Mouse (Mus musculus) neural tube, embryonic 11.5 days (tissue): ENCODE results near the gene Dcaf8. TPM values are rescaled to one million over a fixed set of nuclear protein-coding genes. Genes with fewer than 3 reads are reported as not detected.

Source experiments
- ATAC-seq: fragments of 200-750 bp; cut with Nextera tagmentation; 2 replicates; pipeline ENCODE4 v1.8.0; 2017; ENCODE audit warnings: moderate number of reproducible peaks, mild to moderate bottlenecking, moderate TSS enrichment, moderate library complexity; ENCODE audit not compliant: insufficient read depth, low FRiP score, low TSS enrichment
- DNase-seq: peaks from one replicate; pipeline ENCODE4 v3.0.0-alpha.2; 2015; ENCODE audit warnings: low spot score
- H3K27ac ChIP-seq: fragments of 300-500 bp; sonication (generic); 2 replicates; pipeline ENCODE4 v1.5.1; 2014; ENCODE audit warnings: low read depth, mild to moderate bottlenecking, low read length
- H3K27me3 ChIP-seq: fragments of 300-500 bp; sonication (generic); 2 replicates; pipeline ENCODE4 v1.6.1; 2014; ENCODE audit warnings: mild to moderate bottlenecking, low read length, mixed read lengths; ENCODE audit not compliant: control insufficient read depth, insufficient read depth
- H3K36me3 ChIP-seq: fragments of 300-500 bp; sonication (generic); 2 replicates; pipeline ENCODE4 v1.6.1; 2014; ENCODE audit warnings: mild to moderate bottlenecking, low read length, moderate library complexity, mixed read lengths; ENCODE audit not compliant: control insufficient read depth, insufficient read depth
- H3K4me1 ChIP-seq: fragments of 300-500 bp; sonication (generic); 2 replicates; pipeline ENCODE4 v1.6.1; 2014; ENCODE audit warnings: low read length, mixed read lengths; ENCODE audit not compliant: control insufficient read depth, insufficient read depth
- H3K4me2 ChIP-seq: fragments of 300-500 bp; sonication (generic); 2 replicates; pipeline ENCODE4 v1.6.1; 2014; ENCODE audit warnings: low read depth, mild to moderate bottlenecking, moderate library complexity
- H3K4me3 ChIP-seq: fragments of 300-500 bp; sonication (generic); 2 replicates; pipeline ENCODE4 v1.5.1; 2014; ENCODE audit warnings: low read depth, low read length
- H3K9ac ChIP-seq: fragments of 300-500 bp; sonication (generic); 2 replicates; pipeline ENCODE4 v1.6.1; 2014; ENCODE audit warnings: mild to moderate bottlenecking, low read length
- H3K9me3 ChIP-seq: fragments of 300-500 bp; sonication (generic); 2 replicates; pipeline ENCODE4 v1.6.1; 2016; ENCODE audit warnings: low read length; ENCODE audit not compliant: control insufficient read depth
- WGBS: fragments of 180-500 bp; shearing (Covaris S2); extraction: QIAGEN DNeasy Blood & Tissue Kit; methylation state at CpG from one replicate; pipeline ENCODE4 v1.1.7; 2014; 5-methylcytosine and 5-hydroxymethylcytosine counted together
- polyA plus RNA-seq: library from polyadenylated mRNA; unstranded; fragments of >200 nt; fragmentation: Nextera tagmentation; extraction: Ambion mirVana; gene quantifications from 2 replicates; pipeline ENCODE4 v1.2.1, GENCODE M21; 2014

Dcaf8 gene
- polyA plus RNA-seq, 1 experiment from 2014 or later = 113 TPM

GRCm38 (mm10) chr1:172192217-172192616 lies 44.3 kb downstream of the Dcaf8 start:
- DNase-seq = no peak
- Histone ChIP-seq H3K9me3 (no peaks in the 10 kb centered on the region), H3K36me3 (peaks cover 11% of the 10 kb centered on the region), H3K9ac (no peak overlapping the region), H3K4me3 (no peak overlapping the region), H3K4me1 (no peaks in the 10 kb centered on the region), H3K27ac (no peak overlapping the region), H3K27me3 (no peaks in the 10 kb centered on the region), H3K4me2 (no peak overlapping the region)
- 94% methylated on average over 3 of the region's 3 CpGs for WGBS
- no peak for ATAC-seq

- Histone ChIP-seq H3K4me3 (no peak overlapping the region), H3K9ac (no peak overlapping the region), H3K36me3 (peaks cover 9% of the 10 kb centered on the region), H3K27me3 (no peaks in the 10 kb centered on the region), H3K4me2 (no peak overlapping the region), H3K9me3 (no peaks in the 10 kb centered on the region), H3K27ac (no peak overlapping the region), H3K4me1 (no peaks in the 10 kb centered on the region)
- DNase-seq = no peak
- no peak for ATAC-seq
- WGBS = 89% methylated on average over 8 of the region's 8 CpGs
Observed at GRCm38 (mm10) chr1:172194435-172194834, 46.6 kb downstream of the Dcaf8 start.

- Histone ChIP-seq H3K27ac (no peak overlapping the region), H3K4me3 (no peak overlapping the region), H3K4me1 (peaks cover 12% of the 10 kb centered on the region), H3K4me2 (no peak overlapping the region), H3K27me3 (no peaks in the 10 kb centered on the region), H3K36me3 (peaks cover 13% of the 10 kb centered on the region), H3K9ac (no peak overlapping the region), H3K9me3 (no peaks in the 10 kb centered on the region)
- 93% methylated on average over 3 of the region's 3 CpGs for WGBS
- no peak for ATAC-seq
- no peak for DNase-seq
Observed at GRCm38 (mm10) chr1:172197146-172197545, 49.3 kb downstream of the Dcaf8 start.

GRCm38 (mm10) chr1:172197851-172198250 lies 50.0 kb downstream of the Dcaf8 start:
- Histone ChIP-seq H3K4me3 (no peak overlapping the region), H3K9me3 (no peaks in the 10 kb centered on the region), H3K4me2 (no peak overlapping the region), H3K4me1 (peaks cover 20% of the 10 kb centered on the region), H3K27ac (no peak overlapping the region), H3K9ac (no peak overlapping the region), H3K27me3 (no peaks in the 10 kb centered on the region), H3K36me3 (peaks cover 13% of the 10 kb centered on the region)
- DNase-seq = no peak
- WGBS = 79% methylated on average over 5 of the region's 5 CpGs
- no peak for ATAC-seq

GRCm38 (mm10) chr1:172198316-172198715 lies 50.4 kb downstream of the Dcaf8 start:
- 90% methylated on average over 7 of the region's 8 CpGs for WGBS
- no peaks in the 10 kb centered on the region for H3K9me3 ChIP-seq
- no peaks in the 10 kb centered on the region for H3K27me3 ChIP-seq
- H3K36me3 ChIP-seq = peaks cover 13% of the 10 kb centered on the region
- no peak for ATAC-seq
- no peak overlapping the region for H3K4me3 ChIP-seq
- no peak overlapping the region for H3K9ac ChIP-seq
- peaks cover 20% of the 10 kb centered on the region for H3K4me1 ChIP-seq
- no peak overlapping the region for H3K27ac ChIP-seq
- no peak for DNase-seq
- no peak overlapping the region for H3K4me2 ChIP-seq

- Histone ChIP-seq H3K4me2 (no peak overlapping the region), H3K36me3 (peaks cover 9% of the 10 kb centered on the region), H3K27ac (no peak overlapping the region), H3K4me1 (peaks cover 27% of the 10 kb centered on the region), H3K9me3 (no peaks in the 10 kb centered on the region), H3K4me3 (no peak overlapping the region), H3K27me3 (no peaks in the 10 kb centered on the region), H3K9ac (no peak overlapping the region)
- 91% methylated on average over 4 of the region's 4 CpGs for WGBS
- DNase-seq (no peak), ATAC-seq (no peak)
Observed at GRCm38 (mm10) chr1:172198996-172199395, 51.1 kb downstream of the Dcaf8 start.

GRCm38 (mm10) chr1:172200161-172200560 lies 52.3 kb downstream of the Dcaf8 start:
- ATAC-seq = no peak
- H3K9me3 ChIP-seq = no peaks in the 10 kb centered on the region
- peaks cover 6% of the 10 kb centered on the region; the same call in 1 of the 2 replicates for H3K36me3 ChIP-seq
- H3K9ac ChIP-seq = no peak overlapping the region
- no peaks in the 10 kb centered on the region for H3K27me3 ChIP-seq
- H3K4me3 ChIP-seq = no peak overlapping the region
- H3K4me1 ChIP-seq = peaks cover 34% of the 10 kb centered on the region
- 83% methylated on average over 5 of the region's 5 CpGs for WGBS
- DNase-seq = no peak
- H3K27ac ChIP-seq = 0 out of 2 replicates have a peak overlapping the region, but pooled peaks have one; percentile 24
- no peak overlapping the region for H3K4me2 ChIP-seq

GRCm38 (mm10) chr1:172200871-172201447 lies 53.1 kb downstream of the Dcaf8 start:
- ATAC-seq (peak; percentile 48), DNase-seq (peak; percentile 64)
- H3K9me3 ChIP-seq = no peaks in the 10 kb centered on the region
- H3K4me2 ChIP-seq = peak overlapping the region; percentile 32
- H3K27ac ChIP-seq = peak overlapping the region; percentile 89
- H3K9ac ChIP-seq = 0 out of 2 replicates have a peak overlapping the region, but pooled peaks have one; percentile 32
- peaks cover 39% of the 10 kb centered on the region for H3K4me1 ChIP-seq
- H3K27me3 ChIP-seq = no peaks in the 10 kb centered on the region
- H3K36me3 ChIP-seq = peaks cover 6% of the 10 kb centered on the region; the same call in 1 of the 2 replicates
- H3K4me3 ChIP-seq = no peak overlapping the region
- WGBS = 34% methylated on average over 7 of the region's 7 CpGs
